Mouse (Mus musculus) stomach, postnatal 0 days (tissue): ENCODE data around the gene Dscam.

Source experiments
- CTCF ChIP-seq: IDR thresholded peaks from 2 replicates; pipeline ENCODE4 v1.5.1; 2016; ENCODE audit warnings: antibody characterized with exemption, low read depth, mild to moderate bottlenecking, moderate library complexity
- EP300 ChIP-seq: optimal IDR thresholded peaks from 2 replicates; pipeline ENCODE3; 2016; ENCODE audit warnings: antibody characterized with exemption

DNA sequence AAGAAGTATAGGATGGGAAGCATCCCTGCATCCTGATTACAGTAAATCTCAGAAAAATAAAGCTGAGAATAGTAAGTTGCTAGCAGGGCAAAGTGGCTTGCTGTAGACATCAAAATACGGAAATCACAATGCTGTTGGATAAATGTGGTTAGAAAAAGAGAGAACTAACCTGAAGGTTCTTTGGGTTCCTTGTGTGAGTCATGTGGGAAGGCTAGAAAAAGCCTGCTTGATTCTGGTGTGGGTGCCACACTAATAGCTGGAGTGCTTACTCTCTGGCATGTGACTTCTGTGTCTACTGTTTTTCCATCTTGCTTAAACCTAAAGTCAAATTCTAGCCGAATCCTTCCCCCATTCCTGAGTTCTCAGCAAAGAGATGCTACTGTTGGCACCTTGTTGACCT, 37.7 kb upstream of the Dscam start:
- TF ChIP-seq CTCF (no peak), EP300 (no peak)
